Mouse (Mus musculus) liver, embryonic 13.5 days (tissue): ENCODE data around the gene Jak2. TPM values are rescaled to one million over a fixed set of nuclear protein-coding genes. Genes with fewer than 3 reads are reported as not detected.
A peak's percentile ranks its signal among the peaks of the same experiment; 100 is the strongest.

ENCODE experiments used
- ATAC-seq: fragments of 200-750 bp; cut with Nextera tagmentation; 2 replicates; pipeline ENCODE4 v1.8.0; 2017; ENCODE audit warnings: low read depth, mild to moderate bottlenecking, moderate number of reproducible peaks, moderate library complexity
- DNase-seq: peaks from one replicate; pipeline ENCODE4 v3.0.0; 2022
- H3K27ac ChIP-seq: fragments of 300-500 bp; sonication (generic); 2 replicates; pipeline ENCODE4 v1.5.1; 2015; ENCODE audit warnings: moderate library complexity, mild to moderate bottlenecking, inconsistent platforms
- H3K27me3 ChIP-seq: fragments of 300-500 bp; sonication (generic); 2 replicates; pipeline ENCODE4 v1.6.1; 2015; ENCODE audit warnings: mild to moderate bottlenecking, inconsistent platforms
- H3K36me3 ChIP-seq: fragments of 300-500 bp; sonication (generic); 2 replicates; pipeline ENCODE4 v1.6.1; 2015; ENCODE audit warnings: mild to moderate bottlenecking, inconsistent platforms
- H3K4me1 ChIP-seq: fragments of 300-500 bp; sonication (generic); replicated peaks from 2 replicates; pipeline ENCODE4 v1.6.1; 2015; ENCODE audit warnings: inconsistent platforms
- H3K4me2 ChIP-seq: fragments of 300-500 bp; sonication (generic); 2 replicates; pipeline ENCODE4 v1.6.1; 2015; ENCODE audit warnings: inconsistent platforms, mild to moderate bottlenecking, moderate library complexity
- H3K4me3 ChIP-seq: fragments of 300-500 bp; sonication (generic); replicated peaks from 2 replicates; pipeline ENCODE4 v1.5.1; 2015; ENCODE audit warnings: mild to moderate bottlenecking, inconsistent platforms
- H3K9ac ChIP-seq: fragments of 300-500 bp; sonication (generic); 2 replicates; pipeline ENCODE4 v1.6.1; 2015; ENCODE audit warnings: mild to moderate bottlenecking, inconsistent platforms
- H3K9me3 ChIP-seq: fragments of 300-500 bp; sonication (generic); replicated peaks from 2 replicates; pipeline ENCODE4 v1.6.1; 2016; ENCODE audit warnings: inconsistent platforms
- WGBS: fragments of 180-500 bp; shearing (Covaris S2); methylation state at CpG from one replicate; pipeline ENCODE4 v1.1.7; 2015; ENCODE audit not compliant: insufficient replicate concordance; 5-methylcytosine and 5-hydroxymethylcytosine counted together
- polyA plus RNA-seq: library from polyadenylated mRNA; unstranded; fragments of >200 nt; fragmentation: Nextera tagmentation; extraction: Ambion mirVana; gene quantifications from 2 replicates; pipeline ENCODE4 v1.2.1, GENCODE M21; 2015

Jak2 gene
- polyA plus RNA-seq, 1 experiment from 2014 or later, result 10.9 TPM

DNA sequence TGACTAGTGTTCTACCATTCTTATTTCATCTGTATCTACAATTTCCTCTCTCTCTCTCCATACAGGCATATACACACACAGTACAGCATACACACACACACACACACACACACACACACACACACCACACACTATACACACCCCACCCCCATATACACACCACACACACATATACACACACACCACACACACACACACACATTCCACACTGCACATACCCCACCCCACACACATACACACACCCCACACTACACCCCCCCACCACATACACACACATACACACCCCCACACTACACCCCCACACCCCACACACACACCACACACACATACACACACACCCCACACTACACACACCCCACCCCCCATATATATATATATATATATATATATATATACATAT lies 93.2 kb downstream of the Jak2 start:
- Histone ChIP-seq H3K4me3 (no peak overlapping the region), H3K27me3 (no peaks in the 10 kb centered on the region), H3K9ac (no peak overlapping the region), H3K36me3 (0 out of 2 replicates have a peak, but pooled peaks cover under 1% of the 10 kb centered on the region), H3K4me2 (no peak overlapping the region), H3K4me1 (0 out of 2 replicates have a peak, but pooled peaks cover 4% of the 10 kb centered on the region), H3K27ac (no peak overlapping the region), H3K9me3 (no peaks in the 10 kb centered on the region)
- ATAC-seq (no peak), DNase-seq (no peak)

DNA sequence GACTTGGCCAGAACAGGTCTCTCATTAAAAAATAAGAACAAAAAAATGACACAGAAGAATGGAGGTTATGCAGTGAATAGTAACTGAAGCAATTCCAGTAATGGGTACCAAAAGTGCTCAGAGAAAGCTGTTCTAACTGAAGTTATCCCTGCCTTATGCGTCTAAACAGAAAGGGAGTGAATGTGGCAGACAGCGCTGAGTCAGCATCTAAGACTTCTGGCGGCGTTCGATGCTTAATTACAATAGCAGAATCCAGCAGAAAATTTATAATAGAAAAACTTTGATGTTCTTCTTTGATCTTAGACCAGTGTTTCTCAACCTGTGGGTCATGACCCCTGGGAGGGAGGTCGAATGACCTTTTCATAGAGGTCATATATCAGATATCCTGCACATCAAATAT lies 94.0 kb downstream of the Jak2 start:
- H3K9ac ChIP-seq, result no peak overlapping the region
- 0 out of 2 replicates have a peak, but pooled peaks cover 4% of the 10 kb centered on the region for H3K4me1 ChIP-seq
- H3K36me3 ChIP-seq, result 0 out of 2 replicates have a peak, but pooled peaks cover 4% of the 10 kb centered on the region
- 72% methylated on average over 6 of the region's 6 CpGs for WGBS
- H3K27ac ChIP-seq, result no peak overlapping the region
- H3K4me2 ChIP-seq, result no peak overlapping the region
- no peaks in the 10 kb centered on the region for H3K27me3 ChIP-seq
- no peak for ATAC-seq
- H3K9me3 ChIP-seq, result no peaks in the 10 kb centered on the region
- H3K4me3 ChIP-seq, result no peak overlapping the region
- DNase-seq, result no peak

DNA sequence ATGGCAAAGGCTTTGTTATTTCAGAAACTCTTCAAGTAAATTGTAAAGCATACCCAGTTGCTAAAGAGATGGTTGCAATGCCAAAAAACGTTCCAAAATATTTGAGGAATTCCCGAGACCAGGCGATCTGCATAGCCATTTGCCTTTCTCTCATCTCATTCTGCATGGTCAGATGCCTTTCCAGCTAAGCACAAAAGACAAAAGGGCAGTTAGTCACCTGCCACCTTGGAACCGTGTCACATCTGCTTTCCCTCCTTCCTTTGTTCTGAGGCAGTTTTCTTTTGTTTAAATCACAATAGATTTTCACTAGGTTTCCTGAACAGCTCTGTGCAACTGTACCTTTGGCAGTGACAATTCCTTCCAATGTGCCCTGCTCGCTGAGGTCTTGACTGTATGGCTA lies 99.4 kb downstream of the Jak2 start:
- Histone ChIP-seq H3K36me3 (0 out of 2 replicates have a peak, but pooled peaks cover 4% of the 10 kb centered on the region), H3K27me3 (no peaks in the 10 kb centered on the region), H3K9ac (no peak overlapping the region), H3K27ac (no peak overlapping the region), H3K9me3 (no peaks in the 10 kb centered on the region), H3K4me3 (no peak overlapping the region), H3K4me1 (peaks cover 4% of the 10 kb centered on the region), H3K4me2 (no peak overlapping the region)
- DNase-seq, result no peak
- ATAC-seq, result no peak
- 61% methylated on average over 5 of the region's 5 CpGs for WGBS

DNA sequence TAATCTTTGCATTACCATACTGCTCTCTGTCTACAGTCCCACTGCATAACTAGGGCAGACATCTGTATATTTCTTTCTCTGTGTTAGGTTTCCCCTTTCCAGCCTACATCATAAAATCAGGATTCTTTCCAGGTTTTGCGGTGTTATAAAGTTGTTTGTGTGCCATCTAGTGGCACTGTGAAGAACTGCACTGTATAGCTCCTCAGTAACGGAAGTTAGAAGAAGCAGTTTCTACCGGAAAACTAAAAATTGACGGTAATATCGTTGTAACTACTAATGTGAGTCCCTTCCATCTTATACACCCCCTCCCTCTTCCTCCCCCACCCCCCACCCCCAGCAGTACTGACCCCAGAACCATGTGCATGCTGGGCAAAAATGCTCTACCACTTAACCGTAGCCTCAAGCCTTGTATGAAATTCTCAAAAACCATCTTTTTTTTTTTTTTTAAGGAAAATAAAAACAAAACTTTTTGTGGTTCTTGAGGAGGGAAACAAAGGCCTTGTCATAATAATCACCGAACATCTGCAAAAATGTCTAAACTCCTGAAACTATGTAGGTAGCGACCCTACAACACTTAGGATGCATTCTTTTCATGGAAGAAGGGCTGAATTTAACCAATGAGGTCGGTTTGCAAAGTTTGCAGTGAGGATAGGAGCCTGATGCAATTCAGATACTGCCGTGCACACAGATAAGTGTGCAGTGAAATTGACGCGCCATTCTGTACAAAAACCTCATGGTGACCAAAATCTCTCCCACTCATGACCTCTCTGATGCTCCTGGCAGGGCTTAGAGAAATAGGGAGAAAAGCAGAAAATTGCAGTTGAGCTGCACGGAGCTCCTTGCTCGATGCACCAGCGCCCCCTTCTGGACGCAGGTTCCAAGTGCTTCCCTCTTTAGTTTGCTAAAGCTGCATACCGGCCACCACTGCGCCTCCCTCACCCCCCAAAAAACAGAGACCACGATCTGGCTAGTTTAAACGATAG lies 103.6 kb downstream of the Jak2 start:
- peaks cover 9% of the 10 kb centered on the region for H3K4me1 ChIP-seq
- H3K27me3 ChIP-seq, result no peaks in the 10 kb centered on the region
- peak; percentile 78 for DNase-seq
- peak overlapping the region; percentile 30 for H3K27ac ChIP-seq
- WGBS, result 3% methylated on average over 20 of the region's 20 CpGs
- peak overlapping the region; percentile 54 for H3K9ac ChIP-seq
- peak overlapping the region; percentile 56 for H3K4me3 ChIP-seq
- 0 out of 2 replicates have a peak, but pooled peaks cover 8% of the 10 kb centered on the region for H3K36me3 ChIP-seq
- H3K9me3 ChIP-seq, result no peaks in the 10 kb centered on the region
- ATAC-seq, result peak; percentile 77
- peak overlapping the region; percentile 75 for H3K4me2 ChIP-seq

DNA sequence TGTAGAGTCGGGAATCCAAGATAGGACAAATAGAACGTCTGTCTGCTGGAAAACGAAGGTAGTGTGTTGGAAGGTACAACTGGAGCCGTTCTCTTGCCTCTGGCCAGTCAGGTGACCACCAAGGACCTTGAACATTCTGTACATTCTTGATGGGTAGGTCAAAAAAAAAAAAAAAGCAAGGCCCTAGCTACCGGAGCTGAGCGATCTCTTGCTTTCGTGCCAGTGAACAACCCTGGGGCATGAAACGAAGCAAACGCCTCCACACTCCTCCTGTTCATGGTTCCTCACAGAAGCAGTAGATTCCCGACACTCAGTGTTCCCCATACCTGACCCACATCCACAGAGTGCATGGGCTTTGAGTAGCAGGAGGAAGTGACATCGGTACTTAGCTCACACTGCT lies 104.7 kb downstream of the Jak2 start:
- Histone ChIP-seq H3K4me1 (peaks cover 20% of the 10 kb centered on the region), H3K9ac (no peak overlapping the region), H3K27ac (no peak overlapping the region), H3K36me3 (0 out of 2 replicates have a peak, but pooled peaks cover 8% of the 10 kb centered on the region), H3K27me3 (no peaks in the 10 kb centered on the region), H3K4me3 (no peak overlapping the region), H3K9me3 (no peaks in the 10 kb centered on the region), H3K4me2 (no peak overlapping the region)
- WGBS, result 77% methylated on average over 11 of the region's 11 CpGs
- ATAC-seq (no peak), DNase-seq (no peak)

DNA sequence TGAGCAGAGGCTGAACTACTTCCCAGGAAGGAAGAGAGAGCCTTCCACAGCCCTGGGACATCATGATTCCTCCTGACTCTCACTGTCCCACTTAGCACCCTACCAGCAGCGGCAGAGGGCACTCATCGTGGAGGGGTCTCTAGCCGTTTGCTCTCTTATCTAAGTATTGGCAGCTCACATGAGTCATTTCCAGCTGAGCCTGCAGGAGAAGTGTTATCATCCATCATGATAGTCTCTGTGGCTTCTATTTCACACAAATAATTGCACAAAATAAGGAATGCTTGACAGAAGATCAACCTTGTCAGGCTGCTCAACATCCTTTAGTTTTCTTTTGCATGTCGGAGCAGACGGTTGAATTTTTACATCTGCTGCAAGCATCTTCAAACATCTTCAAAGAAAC lies 108.6 kb downstream of the Jak2 start:
- H3K9ac ChIP-seq, result 0 out of 2 replicates have a peak overlapping the region, but pooled peaks have one; percentile 7
- no peak for ATAC-seq
- H3K4me3 ChIP-seq, result no peak overlapping the region
- 0 out of 2 replicates have a peak, but pooled peaks cover 8% of the 10 kb centered on the region for H3K36me3 ChIP-seq
- WGBS, result 28% methylated on average over 5 of the region's 5 CpGs
- H3K27me3 ChIP-seq, result no peaks in the 10 kb centered on the region
- H3K27ac ChIP-seq, result no peak overlapping the region
- H3K4me2 ChIP-seq, result peak overlapping the region; percentile 89
- H3K4me1 ChIP-seq, result peaks cover 33% of the 10 kb centered on the region
- DNase-seq, result no peak
- no peaks in the 10 kb centered on the region for H3K9me3 ChIP-seq

DNA sequence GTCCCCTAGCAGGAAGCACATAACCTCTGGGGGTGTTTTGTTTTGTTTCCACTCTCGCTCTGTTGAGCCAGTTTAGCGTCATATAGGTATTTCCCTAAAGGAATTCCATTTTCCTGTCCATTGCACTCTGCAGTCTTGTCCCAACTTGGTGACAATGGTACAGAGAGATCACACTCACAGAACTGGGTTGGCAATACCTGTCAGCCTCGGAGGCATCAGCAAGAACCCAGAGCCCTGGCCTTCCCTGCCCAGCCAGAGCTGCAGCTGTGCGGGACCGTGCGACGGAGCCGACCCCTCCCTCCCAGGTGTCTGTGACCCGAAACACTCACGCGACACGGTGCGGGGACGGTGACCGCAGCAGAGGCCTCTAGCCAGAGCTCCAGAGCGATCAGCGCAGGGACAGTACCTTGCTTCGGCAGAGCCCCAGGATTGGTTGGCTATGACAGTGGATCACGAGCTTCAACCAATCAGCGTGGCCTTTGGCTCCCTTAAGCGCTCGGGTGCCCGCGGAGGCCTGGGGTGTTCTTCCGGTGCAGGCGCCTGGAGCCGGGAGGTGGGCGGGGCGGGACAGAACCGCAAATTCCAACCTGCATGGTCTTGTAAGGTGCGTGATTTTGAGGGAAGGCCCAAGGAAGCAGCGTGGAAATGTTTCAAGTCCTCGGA lies 110.0 kb downstream of the Jak2 start:
- peaks cover 39% of the 10 kb centered on the region for H3K4me1 ChIP-seq
- DNase-seq (peak; percentile 89), ATAC-seq (peak; percentile 100)
- H3K4me3 ChIP-seq, result peak overlapping the region; percentile 74
- peak overlapping the region; percentile 89 for H3K4me2 ChIP-seq
- 0 out of 2 replicates have a peak, but pooled peaks cover 8% of the 10 kb centered on the region for H3K36me3 ChIP-seq
- H3K9ac ChIP-seq, result peak overlapping the region; percentile 82
- 2% methylated on average over 33 of the region's 33 CpGs for WGBS
- no peaks in the 10 kb centered on the region for H3K27me3 ChIP-seq
- H3K27ac ChIP-seq, result peak overlapping the region; percentile 71; the same call in 1 of the 2 replicates
- H3K9me3 ChIP-seq, result no peaks in the 10 kb centered on the region

DNA sequence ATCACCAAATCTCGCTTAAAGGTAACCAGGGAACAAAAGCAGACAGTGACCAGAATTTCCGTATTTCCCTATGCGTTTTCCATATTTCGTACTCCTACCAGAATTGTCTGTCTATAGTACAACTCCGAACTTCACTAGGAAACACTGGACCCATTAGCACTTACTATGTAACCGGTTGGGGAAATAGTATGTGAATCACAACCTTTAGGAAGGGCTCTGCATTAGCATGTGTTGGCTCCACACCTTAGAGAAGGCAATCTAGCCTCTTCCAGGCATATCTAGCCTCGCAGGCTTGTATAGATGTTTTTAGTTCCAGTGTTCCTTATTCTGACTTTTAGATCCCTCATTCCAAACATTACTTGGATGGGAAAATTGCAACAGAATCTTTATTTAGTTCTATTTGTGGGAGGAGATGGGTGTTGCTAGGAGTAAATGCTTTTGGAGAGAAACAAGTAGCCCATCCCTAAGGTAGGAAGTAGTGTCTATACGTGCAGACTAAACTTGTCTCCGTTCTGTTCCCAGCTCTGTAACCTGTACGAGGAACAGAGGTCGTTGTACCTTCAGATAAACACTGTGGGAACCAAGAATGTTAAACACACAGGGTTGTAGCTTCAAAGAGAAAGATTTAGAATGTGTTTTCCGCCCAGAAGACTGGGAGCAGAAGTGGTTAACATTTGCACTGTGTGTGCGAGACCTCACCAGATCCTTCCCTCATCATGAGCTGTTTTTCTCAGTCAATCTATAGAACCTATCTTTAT lies 110.7 kb downstream of the Jak2 start:
- no peak overlapping the region for H3K27ac ChIP-seq
- 36% methylated on average over 13 of the region's 13 CpGs for WGBS
- ATAC-seq, result no peak

More for the DNA sequence above, 110.7 kb downstream of the Jak2 start:
- no peaks in the 10 kb centered on the region for H3K27me3 ChIP-seq
- H3K4me3 ChIP-seq, result peak overlapping the region; percentile 74
- H3K4me1 ChIP-seq, result peaks cover 42% of the 10 kb centered on the region
- H3K4me2 ChIP-seq, result peak overlapping the region; percentile 89
- H3K36me3 ChIP-seq, result 0 out of 2 replicates have a peak, but pooled peaks cover 8% of the 10 kb centered on the region
- peak overlapping the region; percentile 55; the same call in 1 of the 2 replicates for H3K9ac ChIP-seq
- DNase-seq, result no peak
- H3K9me3 ChIP-seq, result no peaks in the 10 kb centered on the region

Other genes starting within 250 kb of the Jak2 start
- 42.7 and 54.3 TPM in 2 replicates for gene Ak3, start 203.9 kb upstream of the Jak2 start, polyA plus RNA-seq
- 73.8 and 82.4 TPM in 2 replicates for gene Rcl1, start 150.5 kb upstream of the Jak2 start, polyA plus RNA-seq
- gene Insl6, start 73.5 kb downstream of the Jak2 start, polyA plus RNA-seq, result 0.65 and 1.1 TPM in 2 replicates
- gene Rln1, start 82.8 kb downstream of the Jak2 start, polyA plus RNA-seq, result 0.15 TPM in 1 of 2 replicates, not detected in the other
- 32.8 and 38.5 TPM in 2 replicates for gene Plgrkt, start 115.6 kb downstream of the Jak2 start, polyA plus RNA-seq
- gene Cd274, start 115.6 kb downstream of the Jak2 start, polyA plus RNA-seq, result 0.16 and 0.31 TPM in 2 replicates
- 0.06 TPM in 1 of 2 replicates, not detected in the other for gene Pdcd1lg2, start 159.1 kb downstream of the Jak2 start, polyA plus RNA-seq